ENCODE assay signal across 8 mouse cellular contexts in genomic region chr15:83150073-83150442, GRCm38 (mm10). TPM values are rescaled to one million over a fixed set of nuclear protein-coding genes. Genes with fewer than 3 reads are reported as not detected.
A peak's percentile ranks its signal among the peaks of the same experiment; 100 is the strongest.
DNase-seq lines count a peak whose midpoint lies in the region; ATAC-seq and TF ChIP-seq lines count a peak whose summit lies in the region.

No protein-coding gene starts in this region.

- H3K27me3 ChIP-seq in heart, embryonic 10.5 days (ENCODE audit: insufficient read depth, poor library complexity, severe bottlenecking) = no peaks in the 10 kb centered on the region
- H3K27me3 ChIP-seq in thymus, adult 2 months (ENCODE audit: control insufficient read depth, insufficient read depth, low read length) = no peaks in the 10 kb centered on the region
- H3K27me3 ChIP-seq in liver, embryonic 14.5 days (ENCODE audit: control insufficient read depth, insufficient read depth, low read length) = no peaks in the 10 kb centered on the region

- no peak for DNase-seq in heart, embryonic 10.5 days (ENCODE audit: low spot score)
- no peak for DNase-seq in heart, postnatal 10 days
- no peak for DNase-seq in thymus, adult 2 months
- DNase-seq in thymus, adult 18-20 months = no peak
- DNase-seq in liver, embryonic 14.5 days (ENCODE audit: low read depth in 3 of 3, low spot score in 3 of 3) = no peak
- DNase-seq in retina, postnatal 1 day = no peak
- DNase-seq in ovary, postnatal 10 days (ENCODE audit: low spot score) = no peak
- no peak for DNase-seq in adrenal gland, adult 18-20 months (ENCODE audit: low spot score in 2 of 2)

- no peak for TF ChIP-seq EP300 in liver, embryonic 14.5 days (IDR thresholded peaks at IDR 0.05; ENCODE audit: low read depth)

- H3K27ac ChIP-seq in heart, embryonic 10.5 days = peak overlapping the region; percentile 98
- H3K27ac ChIP-seq in thymus, adult 2 months (ENCODE audit: control insufficient read depth, insufficient read depth, low read length) = peak overlapping the region; percentile 54
- peak overlapping the region; percentile 88 for H3K27ac ChIP-seq in liver, embryonic 14.5 days

- no peak for TF ChIP-seq POLR2A in thymus, adult 2 months (IDR thresholded peaks at IDR 0.05; ENCODE audit: control insufficient read depth, extremely low read depth, insufficient read depth, low read length, poor library complexity)

- H3K36me3 ChIP-seq in heart, embryonic 10.5 days = peaks cover 42% of the 10 kb centered on the region
- H3K36me3 ChIP-seq in thymus, adult 2 months (ENCODE audit: control insufficient read depth, insufficient read depth, low read length) = no peaks in the 10 kb centered on the region
- H3K36me3 ChIP-seq in liver, embryonic 14.5 days (replicated peaks; ENCODE audit: control insufficient read depth, insufficient read depth, low read depth) = peaks cover 31% of the 10 kb centered on the region

- peak overlapping the region; percentile 83 for H3K9ac ChIP-seq in liver, embryonic 14.5 days (replicated peaks)

- peak overlapping the region; percentile 49 for H3K4me2 ChIP-seq in liver, embryonic 14.5 days (ENCODE audit: low read depth)

- peak overlapping the region; percentile 94 for H3K4me3 ChIP-seq in heart, embryonic 10.5 days
- no peak overlapping the region for H3K4me3 ChIP-seq in thymus, adult 2 months (ENCODE audit: control insufficient read depth, insufficient read depth, low read length)
- peak overlapping the region; percentile 12 to 16; a peak in 1 of 4 replicates for H3K4me3 ChIP-seq in liver, embryonic 14.5 days (ENCODE audit: insufficient read depth in 1 of 2, low read depth in 2 of 2, low read length in 2 of 2)

- no peaks in the 10 kb centered on the region for H3K9me3 ChIP-seq in heart, embryonic 10.5 days
- no peaks in the 10 kb centered on the region for H3K9me3 ChIP-seq in liver, embryonic 14.5 days (ENCODE audit: control insufficient read depth, low read length)

- TF ChIP-seq CTCF in thymus, adult 2 months (IDR thresholded peaks at IDR 0.05; ENCODE audit: borderline replicate concordance, control insufficient read depth, extremely low read depth, insufficient read depth, low read length, poor library complexity) = no peak
- TF ChIP-seq CTCF in liver, embryonic 14.5 days (IDR thresholded peaks at IDR 0.05; ENCODE audit: low read depth) = no peak

- intact Hi-C loops in heart, postnatal 10 days (cut with DNase I) = no loop called here

- peaks cover 7% of the 10 kb centered on the region; the same call in 1 of the 2 replicates for H3K4me1 ChIP-seq in heart, embryonic 10.5 days
- peaks cover 9% of the 10 kb centered on the region for H3K4me1 ChIP-seq in thymus, adult 2 months (replicated peaks; ENCODE audit: control insufficient read depth, insufficient read depth, low read length)
- peaks cover 6 to 7% of the 10 kb centered on the region in 2 experiments; a peak in 3 of 4 replicates for H3K4me1 ChIP-seq in liver, embryonic 14.5 days (replicated peaks; ENCODE audit: control insufficient read depth in 2 of 2, insufficient read depth in 2 of 2, low read length in 1 of 2)

- no peak for ATAC-seq in liver, embryonic 14.5 days (ENCODE audit: insufficient read depth)

- WGBS in heart, embryonic 10.5 days = 22% methylated on average over 3 of the region's 3 CpGs
- 44% methylated on average over 3 of the region's 3 CpGs for WGBS in thymus, adult 2 months
- WGBS in liver, embryonic 14.5 days (ENCODE audit: insufficient replicate concordance) = 27% methylated on average over 3 of the region's 3 CpGs

RNA-seq across cellular contexts. Expression of gene Poldip3, which starts 0.9 kb away (rescaled TPM):
- polyA plus RNA-seq in heart, embryonic 10.5 days (2016; fragmentation: Nextera tagmentation; extraction: Ambion mirVana) = 105 and 119 TPM in 2 replicates
- 10 to 100 TPM; 45.7 to 47.3 TPM for total RNA-seq in heart, postnatal 10 days (2021)
- polyA plus RNA-seq in thymus, adult 2 months (2012; rRNA removed) = 108 and 123 TPM in 2 replicates
- polyA plus RNA-seq in liver, embryonic 14.5 days (2012; rRNA removed) = 22.8 and 25.1 TPM in 2 replicates
- polyA plus RNA-seq in liver, embryonic 14.5 days (2014; fragmentation: Nextera tagmentation; extraction: Ambion mirVana) = 49.4 and 58.5 TPM in 2 replicates
- total RNA-seq in adrenal gland, adult 18-20 months (2021) = 100 to 1,000 TPM in 1 of 2 experiments, 10 to 100 TPM in 1; 86.0 to 105 TPM

RNA-seq across cellular contexts. Expression of gene Cyb5r3, which starts 22.3 kb away (rescaled TPM):
- polyA plus RNA-seq in heart, embryonic 10.5 days (2016; fragmentation: Nextera tagmentation; extraction: Ambion mirVana) = 177 and 178 TPM in 2 replicates
- total RNA-seq in heart, postnatal 10 days (2021) = 100 to 1,000 TPM; 133 to 136 TPM
- polyA plus RNA-seq in thymus, adult 2 months (2012; rRNA removed) = 60.5 and 61.7 TPM in 2 replicates
- polyA plus RNA-seq in liver, embryonic 14.5 days (2012; rRNA removed) = 88.8 and 94.0 TPM in 2 replicates
- polyA plus RNA-seq in liver, embryonic 14.5 days (2014; fragmentation: Nextera tagmentation; extraction: Ambion mirVana) = 103 and 109 TPM in 2 replicates
- 100 to 1,000 TPM; 248 to 351 TPM for total RNA-seq in adrenal gland, adult 18-20 months (2021)

RNA-seq across cellular contexts. Expression of gene Rrp7a, which starts 27.5 kb away (rescaled TPM):
- polyA plus RNA-seq in heart, embryonic 10.5 days (2016; fragmentation: Nextera tagmentation; extraction: Ambion mirVana) = 52.7 and 64.6 TPM in 2 replicates
- 10 to 100 TPM; 37.3 to 46.2 TPM for total RNA-seq in heart, postnatal 10 days (2021)
- 168 and 179 TPM in 2 replicates for polyA plus RNA-seq in thymus, adult 2 months (2012; rRNA removed)
- polyA plus RNA-seq in liver, embryonic 14.5 days (2012; rRNA removed) = 16.0 and 23.9 TPM in 2 replicates
- polyA plus RNA-seq in liver, embryonic 14.5 days (2014; fragmentation: Nextera tagmentation; extraction: Ambion mirVana) = 21.2 and 22.3 TPM in 2 replicates
- 100 to 1,000 TPM; 111 to 113 TPM for total RNA-seq in adrenal gland, adult 18-20 months (2021)
